Mouse (Mus musculus) testis, adult 2 months (tissue): ENCODE results near the gene Adipor1.

Experiments
- CTCF ChIP-seq: fragments of 200-500 bp; IDR thresholded peaks from 2 replicates; pipeline ENCODE4 v1.5.1; 2012; ENCODE audit warnings: low read depth, mild to moderate bottlenecking, inconsistent platforms, low read length, moderate library complexity; ENCODE audit not compliant: control insufficient read depth, insufficient read depth, insufficient replicate concordance
- POLR2A ChIP-seq: fragments of 200-500 bp; IDR thresholded peaks from 2 replicates; pipeline ENCODE4 v1.6.1; 2012; ENCODE audit warnings: low read depth, mild to moderate bottlenecking, inconsistent platforms, low read length, moderate library complexity; ENCODE audit not compliant: control insufficient read depth

DNA sequence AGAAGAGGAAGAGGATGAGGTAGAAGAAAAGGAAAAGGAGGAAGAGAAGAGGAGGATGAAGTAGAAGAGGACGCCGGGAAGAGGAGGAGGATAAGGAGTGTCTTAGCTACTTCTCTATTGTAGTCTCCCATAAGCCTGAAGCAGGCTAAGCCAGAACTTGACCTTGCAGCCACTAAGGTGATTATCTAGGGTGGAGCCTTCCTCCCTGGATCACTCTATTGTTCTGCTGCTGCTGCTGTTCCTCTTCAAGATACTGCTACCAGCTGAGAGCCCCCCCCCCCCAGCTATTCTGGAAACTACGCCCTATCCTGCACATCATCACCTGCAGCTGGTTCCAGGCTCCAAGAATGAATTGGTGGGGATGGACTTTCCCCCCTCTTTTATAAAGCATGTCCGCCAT lies 30.6 kb upstream of the Adipor1 start:
- TF ChIP-seq POLR2A, result no peak
- TF ChIP-seq CTCF, result no peak
